Mouse (Mus musculus) thymus, adult 2 months (tissue): Measurements from ENCODE around the gene Vps29.

Source experiments
- CTCF ChIP-seq: fragments of 200-500 bp; IDR thresholded peaks from 2 replicates; pipeline ENCODE4 v1.5.1; 2012; ENCODE audit warnings: mild to moderate bottlenecking, control low read depth, low read length, moderate library complexity, borderline replicate concordance; ENCODE audit not compliant: control insufficient read depth, poor library complexity, insufficient read depth; ENCODE audit errors: extremely low read depth
- POLR2A ChIP-seq: fragments of 200-500 bp; IDR thresholded peaks from 2 replicates; pipeline ENCODE4 v1.6.1; 2012; ENCODE audit warnings: mild to moderate bottlenecking, low read length, control low read depth, moderate library complexity; ENCODE audit not compliant: control insufficient read depth, poor library complexity, insufficient read depth; ENCODE audit errors: extremely low read depth

DNA sequence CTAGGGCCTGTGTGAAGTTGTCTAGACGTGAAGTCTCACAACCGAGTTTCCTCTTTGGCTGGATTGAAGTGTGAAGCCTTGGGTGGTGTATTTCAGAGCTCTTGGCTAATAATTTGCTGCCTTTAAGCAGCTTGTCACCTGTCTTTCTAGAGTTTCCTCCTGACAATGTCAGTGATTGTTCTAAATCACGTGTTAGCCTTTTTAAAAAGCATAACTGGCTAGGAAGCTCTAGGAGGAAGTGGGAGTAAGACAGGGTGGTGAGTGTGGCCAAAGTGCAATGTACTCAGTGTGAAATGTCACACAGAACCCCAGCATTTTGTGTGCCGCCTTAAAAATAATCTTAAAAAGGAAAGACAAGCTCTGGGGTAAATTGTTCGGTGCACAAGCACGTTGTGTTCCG is 10.4 kb upstream of the Vps29 start:
- TF ChIP-seq CTCF (no peak), POLR2A (no peak)
